Mouse (Mus musculus): Measurements from ENCODE around the gene Kat14. TPM values are rescaled to one million over a fixed set of nuclear protein-coding genes. Genes with fewer than 3 reads are reported as not detected.

Kat14 gene
- polyA plus RNA-seq, 1 experiment: 28.6 TPM

DNA sequence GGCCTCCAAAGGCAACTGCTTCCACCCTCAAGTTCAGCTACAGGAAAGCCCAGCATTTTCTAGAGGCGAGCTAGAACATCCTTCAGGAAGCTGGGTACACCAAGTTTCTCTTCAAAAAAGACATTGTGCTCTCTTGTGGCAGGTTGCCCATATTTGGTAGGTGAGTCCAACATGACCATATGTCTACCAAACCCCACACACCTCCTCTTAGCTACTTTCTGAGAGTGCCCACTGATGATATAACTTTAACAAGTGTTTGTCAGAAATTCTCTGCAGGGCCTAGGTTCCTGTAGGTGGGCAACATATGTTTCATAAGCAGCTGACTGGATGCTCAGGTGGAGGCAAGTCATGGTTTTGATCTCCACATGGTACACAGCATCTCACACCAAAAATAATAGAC lies 45.9 kb downstream of the Kat14 start:
- TF ChIP-seq CTCF (IDR thresholded peaks at IDR 0.05; ENCODE audit: insufficient read depth, low read length): no peak
- no peak for TF ChIP-seq POLR2A (IDR thresholded peaks at IDR 0.05; ENCODE audit: borderline replicate concordance, extremely low read depth, low read depth, low read length)
- H3K4me3 ChIP-seq (replicated peaks; ENCODE audit: extremely low read depth, low read depth, low read length): no peak overlapping the region
- 84% methylated on average over 1 of the region's 1 CpGs for WGBS
- H3K4me1 ChIP-seq (ENCODE audit: control insufficient read depth, insufficient read depth, low read length): no peaks in the 10 kb centered on the region
- DNase-seq: no peak

DNA sequence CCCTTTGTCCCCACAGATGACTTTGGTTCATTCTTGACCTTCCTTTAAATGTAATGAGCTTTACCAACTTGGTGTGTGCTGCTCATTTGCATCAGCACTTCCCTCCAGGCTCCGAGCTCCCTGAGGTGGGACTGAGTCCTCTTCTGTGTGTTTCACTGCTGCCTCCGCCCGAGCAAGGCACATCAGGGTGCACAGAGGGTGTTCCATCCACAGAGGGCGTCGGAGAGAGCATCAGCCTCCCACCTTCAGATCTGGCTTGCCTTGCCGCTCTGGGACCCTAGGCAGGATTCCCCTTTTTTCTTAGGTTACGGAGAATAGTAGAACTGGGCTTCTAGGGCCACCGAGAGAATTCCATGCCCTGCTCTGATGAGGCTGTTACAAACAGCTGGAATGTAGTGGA lies 48.1 kb downstream of the Kat14 start:
- DNase-seq: no peak
- H3K4me1 ChIP-seq (ENCODE audit: control insufficient read depth, insufficient read depth, low read length): no peaks in the 10 kb centered on the region
- no peak overlapping the region for H3K4me3 ChIP-seq (replicated peaks; ENCODE audit: extremely low read depth, low read depth, low read length)
- TF ChIP-seq CTCF (IDR thresholded peaks at IDR 0.05; ENCODE audit: insufficient read depth, low read length) (no peak), POLR2A (IDR thresholded peaks at IDR 0.05; ENCODE audit: borderline replicate concordance, extremely low read depth, low read depth, low read length) (no peak)
- WGBS: 59% methylated on average over 8 of the region's 8 CpGs

DNA sequence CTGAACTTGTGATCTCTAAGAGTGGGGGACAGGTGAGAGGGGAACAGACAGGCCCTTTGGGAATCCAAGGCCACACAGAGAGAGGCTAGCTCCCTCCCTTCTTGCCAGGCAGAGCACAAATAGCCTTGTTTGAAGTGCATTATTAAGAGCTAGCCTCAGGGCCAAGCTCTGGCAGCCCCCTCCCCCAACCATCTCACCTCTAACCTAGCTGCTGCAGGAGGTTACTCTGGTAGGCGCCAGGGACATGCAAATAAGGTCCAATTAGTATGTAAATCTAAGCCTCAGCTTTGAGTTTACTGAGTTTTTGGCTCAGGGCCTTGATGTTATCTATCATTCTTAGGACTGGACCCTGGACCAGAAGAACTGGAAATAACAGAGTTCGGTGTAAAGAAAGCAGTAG lies 49.3 kb downstream of the Kat14 start:
- no peak for TF ChIP-seq POLR2A (IDR thresholded peaks at IDR 0.05; ENCODE audit: borderline replicate concordance, extremely low read depth, low read depth, low read length)
- no peak for TF ChIP-seq CTCF (IDR thresholded peaks at IDR 0.05; ENCODE audit: insufficient read depth, low read length)
- no peaks in the 10 kb centered on the region for H3K4me1 ChIP-seq (ENCODE audit: control insufficient read depth, insufficient read depth, low read length)
- DNase-seq: no peak
- 30% methylated on average over 2 of the region's 2 CpGs for whole genome bisulfite sequencing
- no peak overlapping the region for H3K4me3 ChIP-seq (replicated peaks; ENCODE audit: extremely low read depth, low read depth, low read length)

DNA sequence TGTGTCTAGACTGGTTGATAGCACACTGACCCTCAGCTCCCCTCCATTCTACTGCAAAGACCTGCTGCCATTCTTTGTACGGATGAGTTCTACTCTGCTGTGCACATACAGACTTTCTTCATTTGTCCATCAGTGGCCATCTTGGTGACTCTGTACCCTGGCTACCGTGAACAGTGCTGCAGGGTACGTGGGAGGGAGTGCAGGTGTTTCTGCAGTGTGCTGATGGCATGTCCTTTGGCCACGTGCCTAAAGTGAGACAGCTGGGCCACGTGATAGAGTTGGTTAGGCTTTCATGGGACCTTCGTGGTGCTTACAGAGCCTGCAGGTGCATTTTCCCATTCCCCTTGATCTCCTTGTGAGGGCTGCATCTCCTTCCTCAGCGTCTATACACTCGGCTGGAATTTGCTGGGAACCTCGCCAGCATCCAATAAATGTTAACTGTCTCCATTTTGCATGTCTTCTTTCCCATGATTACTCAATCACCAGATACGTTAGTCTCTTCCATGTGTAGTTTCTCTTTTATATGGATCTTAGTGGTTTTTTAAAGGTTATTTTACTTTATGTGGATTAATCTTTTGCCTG lies 53.4 kb downstream of the Kat14 start:
- WGBS: 73% methylated on average over 10 of the region's 10 CpGs
- TF ChIP-seq CTCF (IDR thresholded peaks at IDR 0.05; ENCODE audit: insufficient read depth, low read length) (no peak), POLR2A (IDR thresholded peaks at IDR 0.05; ENCODE audit: borderline replicate concordance, extremely low read depth, low read depth, low read length) (no peak)
- DNase-seq: no peak
- Histone ChIP-seq H3K4me3 (replicated peaks; ENCODE audit: extremely low read depth, low read depth, low read length) (no peak overlapping the region), H3K4me1 (ENCODE audit: control insufficient read depth, insufficient read depth, low read length) (no peaks in the 10 kb centered on the region)

DNA sequence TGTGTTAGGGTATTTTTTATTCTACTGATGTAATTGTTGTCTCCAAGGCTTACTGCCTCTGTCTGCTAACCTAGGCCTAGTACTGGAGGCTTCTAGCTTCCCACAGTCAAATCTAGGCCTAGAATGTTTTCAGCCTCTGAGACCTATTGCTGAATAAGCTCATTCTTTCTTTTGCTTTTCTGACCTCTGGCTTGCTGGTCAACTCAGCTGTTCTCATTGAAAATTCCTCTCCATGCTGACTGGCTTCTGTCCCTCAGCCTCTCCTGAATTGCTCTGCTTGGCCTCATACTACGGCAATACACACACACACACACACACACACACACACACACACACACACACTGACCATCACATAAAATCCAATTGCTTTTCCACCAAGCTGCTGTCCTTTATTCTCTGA lies 57.0 kb downstream of the Kat14 start:
- H3K4me3 ChIP-seq (replicated peaks; ENCODE audit: extremely low read depth, low read depth, low read length): no peak overlapping the region
- no peak for DNase-seq
- 78% methylated on average over 1 of the region's 1 CpGs for WGBS
- no peaks in the 10 kb centered on the region for H3K4me1 ChIP-seq (ENCODE audit: control insufficient read depth, insufficient read depth, low read length)
- TF ChIP-seq POLR2A (IDR thresholded peaks at IDR 0.05; ENCODE audit: borderline replicate concordance, extremely low read depth, low read depth, low read length): no peak
- no peak for TF ChIP-seq CTCF (IDR thresholded peaks at IDR 0.05; ENCODE audit: insufficient read depth, low read length)

DNA sequence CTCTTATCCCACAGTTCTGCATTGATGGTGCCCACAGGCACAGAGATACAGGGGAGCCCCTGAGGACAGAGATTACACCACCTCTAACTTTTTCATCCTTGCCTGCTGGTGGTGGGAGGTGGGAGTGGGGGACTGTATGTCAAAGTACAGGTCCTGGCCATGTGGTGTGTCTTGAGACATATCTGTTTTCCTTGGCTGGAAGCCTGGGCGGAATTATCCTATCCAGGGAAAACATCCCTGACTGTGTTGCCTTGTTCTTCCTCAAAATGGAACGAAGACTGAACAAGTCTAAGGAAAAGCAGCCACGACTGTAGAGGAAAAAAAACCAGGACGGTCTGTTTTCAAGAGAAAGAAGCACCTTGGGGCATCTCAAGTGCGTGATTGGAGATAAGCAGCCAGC lies 59.1 kb downstream of the Kat14 start:
- 74% methylated on average over 5 of the region's 5 CpGs for WGBS
- H3K4me3 ChIP-seq (replicated peaks; ENCODE audit: extremely low read depth, low read depth, low read length): no peak overlapping the region
- no peaks in the 10 kb centered on the region for H3K4me1 ChIP-seq (ENCODE audit: control insufficient read depth, insufficient read depth, low read length)
- TF ChIP-seq POLR2A (IDR thresholded peaks at IDR 0.05; ENCODE audit: borderline replicate concordance, extremely low read depth, low read depth, low read length) (no peak), CTCF (IDR thresholded peaks at IDR 0.05; ENCODE audit: insufficient read depth, low read length) (no peak)
- DNase-seq: no peak

DNA sequence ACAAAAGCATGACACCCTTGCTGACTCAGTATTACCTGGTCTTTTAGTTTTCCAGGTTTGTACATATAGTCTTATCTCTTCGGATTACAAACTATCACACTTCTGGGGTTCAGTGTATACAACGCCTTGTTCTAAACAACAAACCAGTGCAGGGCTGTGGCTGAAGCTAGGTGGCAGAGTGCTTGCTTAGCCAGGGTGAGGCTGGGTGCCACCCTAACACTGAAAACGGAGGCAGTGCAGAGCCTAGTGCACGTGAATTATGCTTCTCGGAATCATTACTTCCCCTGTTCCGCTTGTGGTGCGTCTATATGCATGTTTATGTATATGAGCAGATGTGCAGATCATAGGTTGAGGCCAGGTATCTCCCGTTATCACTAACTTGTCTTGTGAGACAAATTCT lies 59.9 kb downstream of the Kat14 start:
- no peak for DNase-seq
- 79% methylated on average over 8 of the region's 8 CpGs for WGBS
- Histone ChIP-seq H3K4me3 (replicated peaks; ENCODE audit: extremely low read depth, low read depth, low read length) (no peak overlapping the region), H3K4me1 (ENCODE audit: control insufficient read depth, insufficient read depth, low read length) (no peaks in the 10 kb centered on the region)
- TF ChIP-seq CTCF (IDR thresholded peaks at IDR 0.05; ENCODE audit: insufficient read depth, low read length): no peak
- no peak for TF ChIP-seq POLR2A (IDR thresholded peaks at IDR 0.05; ENCODE audit: borderline replicate concordance, extremely low read depth, low read depth, low read length)

DNA sequence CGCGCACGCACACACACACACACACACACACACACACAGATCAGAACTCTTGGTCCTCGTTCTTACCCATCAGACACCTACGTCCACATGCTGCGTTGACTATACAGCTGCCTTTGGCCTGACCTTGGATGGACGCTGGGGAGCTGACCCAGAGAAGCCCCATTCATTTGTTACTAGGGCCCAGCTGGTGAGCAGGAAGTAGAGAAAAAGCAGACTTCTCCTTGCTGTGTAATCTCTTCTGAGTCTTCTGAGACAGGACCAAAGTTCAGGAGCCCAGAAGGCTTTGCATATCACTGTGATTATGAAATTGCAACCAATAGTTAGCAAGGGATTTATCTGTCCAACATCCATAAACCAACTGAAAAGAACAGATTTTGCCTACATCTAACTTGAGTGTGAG lies 60.4 kb downstream of the Kat14 start:
- H3K4me1 ChIP-seq (ENCODE audit: control insufficient read depth, insufficient read depth, low read length): no peaks in the 10 kb centered on the region
- no peak for TF ChIP-seq POLR2A (IDR thresholded peaks at IDR 0.05; ENCODE audit: borderline replicate concordance, extremely low read depth, low read depth, low read length)
- TF ChIP-seq CTCF (IDR thresholded peaks at IDR 0.05; ENCODE audit: insufficient read depth, low read length): no peak
- 73% methylated on average over 7 of the region's 7 CpGs for WGBS
- no peak overlapping the region for H3K4me3 ChIP-seq (replicated peaks; ENCODE audit: extremely low read depth, low read depth, low read length)
- DNase-seq: no peak

DNA sequence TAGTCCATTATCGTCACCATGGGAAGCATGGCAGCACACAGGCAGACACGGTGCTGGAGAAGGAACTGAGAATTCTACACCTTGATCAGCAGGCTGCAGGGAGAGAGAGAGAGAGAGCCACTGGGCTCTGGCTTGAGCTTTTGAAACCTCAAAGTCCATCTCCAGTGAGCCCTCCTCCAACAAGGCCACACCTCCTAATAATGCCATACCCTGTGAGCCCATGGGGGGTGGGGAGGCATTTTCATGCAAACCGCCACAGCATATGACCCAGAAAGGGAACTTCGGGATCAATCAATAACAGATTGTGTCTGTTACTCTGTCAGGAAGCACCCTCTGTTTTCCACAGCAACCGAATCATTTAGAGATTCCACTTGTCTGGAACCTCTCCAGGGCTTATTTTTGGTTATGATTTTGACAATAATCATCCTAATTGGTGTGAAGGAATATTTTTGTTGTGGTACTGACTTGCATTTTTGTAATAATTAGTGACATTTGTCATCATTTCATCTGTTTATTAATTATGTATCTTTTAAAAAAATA lies 62.6 kb downstream of the Kat14 start:
- DNase-seq: no peak
- H3K4me1 ChIP-seq (ENCODE audit: control insufficient read depth, insufficient read depth, low read length): no peaks in the 10 kb centered on the region
- TF ChIP-seq CTCF (IDR thresholded peaks at IDR 0.05; ENCODE audit: insufficient read depth, low read length): no peak
- no peak for TF ChIP-seq POLR2A (IDR thresholded peaks at IDR 0.05; ENCODE audit: borderline replicate concordance, extremely low read depth, low read depth, low read length)
- 70% methylated on average over 5 of the region's 5 CpGs for WGBS
- no peak overlapping the region for H3K4me3 ChIP-seq (replicated peaks; ENCODE audit: extremely low read depth, low read depth, low read length)

DNA sequence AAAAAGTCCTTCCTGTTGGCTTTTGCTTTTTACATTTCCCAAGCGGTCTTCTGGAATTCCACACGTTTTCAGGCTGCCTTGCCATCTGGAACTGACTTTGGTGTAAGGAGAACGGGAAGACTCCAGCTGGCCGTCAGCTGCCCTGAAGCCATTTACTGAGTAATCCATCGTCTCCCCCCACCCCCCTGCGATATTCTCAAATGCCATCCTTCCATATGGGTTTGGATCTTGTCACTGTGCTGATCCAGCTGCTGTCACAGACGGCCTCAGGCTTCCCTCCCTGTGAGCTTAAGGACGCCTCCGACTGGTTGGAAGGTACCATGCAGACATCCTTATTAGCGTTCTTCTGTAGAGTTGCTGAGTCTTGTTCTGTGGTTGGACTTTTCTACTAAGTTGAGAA lies 66.9 kb downstream of the Kat14 start:
- H3K4me3 ChIP-seq (replicated peaks; ENCODE audit: extremely low read depth, low read depth, low read length): no peak overlapping the region
- DNase-seq: no peak
- no peaks in the 10 kb centered on the region for H3K4me1 ChIP-seq (ENCODE audit: control insufficient read depth, insufficient read depth, low read length)
- 68% methylated on average over 10 of the region's 10 CpGs for WGBS
- TF ChIP-seq CTCF (IDR thresholded peaks at IDR 0.05; ENCODE audit: insufficient read depth, low read length): no peak
- TF ChIP-seq POLR2A (IDR thresholded peaks at IDR 0.05; ENCODE audit: borderline replicate concordance, extremely low read depth, low read depth, low read length): no peak
